Mouse (Mus musculus) cerebellum, adult 2 months (tissue): ENCODE data around the gene Arid3c.
"Not testable (repeated sequence)": the region's sequence is repeated elsewhere in the genome, so short reads cannot be mapped to it uniquely, and the experiment has no call there.

Experiments
- CTCF ChIP-seq: fragments of 200-500 bp; IDR thresholded peaks from 2 replicates; pipeline ENCODE4 v1.5.1; 2011; ENCODE audit warnings: low read depth, mild to moderate bottlenecking, control low read depth, low read length, moderate library complexity, borderline replicate concordance; ENCODE audit not compliant: insufficient read depth
- POLR2A ChIP-seq: fragments of 200-500 bp; IDR thresholded peaks from 2 replicates; pipeline ENCODE4 v1.6.1; 2011; ENCODE audit warnings: low read length, control low read depth, borderline replicate concordance; ENCODE audit not compliant: insufficient read depth

- not testable (repeated sequence) for TF ChIP-seq POLR2A, CTCF
Measured at GRCm38 (mm10) chr4:41684131-41684930, 46.6 kb downstream of the Arid3c start.
